In the genomic region with DNA sequence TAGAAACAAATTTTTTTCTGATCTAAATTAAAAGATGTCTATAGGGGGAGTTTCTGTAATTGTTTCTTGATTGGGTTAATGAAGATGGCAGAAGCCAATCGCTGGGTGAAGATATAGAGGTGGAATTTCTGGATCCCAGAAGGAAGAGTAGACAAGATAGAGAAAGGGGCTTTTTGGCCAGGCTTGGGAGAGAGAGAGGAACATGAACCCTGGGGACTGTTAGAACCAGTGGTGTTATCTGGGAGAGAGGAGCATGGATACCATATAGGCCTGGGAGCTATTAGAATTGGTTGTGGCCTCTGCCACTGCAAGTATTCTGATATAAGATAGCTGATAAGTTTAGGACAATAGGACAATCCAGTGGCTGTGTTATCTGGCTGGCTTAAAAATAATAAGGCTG, we compare ENCODE assay signal across 31 mouse cellular contexts.
"Had no signal": no experiment of that assay in that cellular context is flagged by ENCODE, and none has a peak within 500 bp of the region (broad histone marks: within the 10 kb centered on the region; RNA-seq: fewer than 3 reads in every experiment).

No protein-coding gene starts in this region.

- H3K4me3 ChIP-seq: heart, embryonic 12.5 days; heart, embryonic 13.5 days; heart, embryonic 15.5 days; hindbrain, embryonic 10.5 days; hindbrain, embryonic 12.5 days; hindbrain, embryonic 13.5 days; hindbrain, embryonic 15.5 days; intestine, embryonic 15.5 days; kidney, embryonic 15.5 days; layer of hippocampus, adult 2 months; left cerebral cortex, adult 2 months had no signal

- H3K27ac ChIP-seq: heart, embryonic 13.5 days; heart, embryonic 15.5 days; hindbrain, embryonic 10.5 days; hindbrain, embryonic 12.5 days; hindbrain, embryonic 13.5 days; hindbrain, embryonic 14.5 days; hindbrain, embryonic 15.5 days; hindbrain, postnatal 0 days; intestine, embryonic 15.5 days; kidney, embryonic 15.5 days; kidney, postnatal 0 days; layer of hippocampus, adult 2 months; left cerebral cortex, adult 2 months had no signal

- H3K9ac ChIP-seq: heart, embryonic 12.5 days; heart, embryonic 13.5 days; heart, embryonic 15.5 days; hindbrain, embryonic 12.5 days; hindbrain, embryonic 13.5 days; hindbrain, embryonic 14.5 days; hindbrain, embryonic 15.5 days; intestine, embryonic 15.5 days; kidney, embryonic 15.5 days had no signal

- H3K27me3 ChIP-seq: heart, embryonic 12.5 days; heart, embryonic 13.5 days; heart, embryonic 15.5 days; hindbrain, embryonic 12.5 days; hindbrain, embryonic 13.5 days; hindbrain, embryonic 15.5 days; intestine, embryonic 15.5 days; kidney, embryonic 15.5 days had no signal

- H3K4me1 ChIP-seq: heart, embryonic 12.5 days; heart, embryonic 13.5 days; heart, embryonic 15.5 days; hindbrain, embryonic 10.5 days; hindbrain, embryonic 12.5 days; hindbrain, embryonic 13.5 days; hindbrain, embryonic 15.5 days; intestine, embryonic 15.5 days; kidney, embryonic 15.5 days had no signal

- H3K9me3 ChIP-seq: heart, embryonic 12.5 days; heart, embryonic 13.5 days; heart, embryonic 15.5 days; hindbrain, embryonic 10.5 days; hindbrain, embryonic 12.5 days; hindbrain, embryonic 13.5 days; hindbrain, embryonic 15.5 days; intestine, embryonic 15.5 days; kidney, embryonic 15.5 days had no signal

- DNase-seq: heart, postnatal 10 days; heart, postnatal 14 days; heart, postnatal 36 days; heart, postnatal 4 days; kidney, adult 11 months; kidney, adult 18-20 months; kidney, adult 2 months; kidney, adult 8-10 months; kidney, adult 9 months; kidney, postnatal 10 days; kidney, postnatal 14 days; kidney, postnatal 25 days; kidney, postnatal 36 days; kidney, postnatal 4 days; layer of hippocampus, adult 9-11 months; layer of hippocampus, postnatal 36 days had no signal

- H3K36me3 ChIP-seq: heart, embryonic 12.5 days; heart, embryonic 13.5 days; heart, embryonic 15.5 days; hindbrain, embryonic 10.5 days; hindbrain, embryonic 12.5 days; hindbrain, embryonic 13.5 days; hindbrain, embryonic 15.5 days; intestine, embryonic 15.5 days; kidney, embryonic 15.5 days had no signal

- H3K4me2 ChIP-seq: heart, embryonic 11.5 days; heart, embryonic 12.5 days; heart, embryonic 13.5 days; heart, embryonic 15.5 days; hindbrain, embryonic 12.5 days; hindbrain, embryonic 13.5 days; hindbrain, embryonic 14.5 days; hindbrain, embryonic 15.5 days; intestine, embryonic 15.5 days; kidney, embryonic 15.5 days had no signal
